Mouse (Mus musculus) erythroid progenitor cell, adult 5-6 weeks (primary cell): ENCODE data around the gene Ireb2. TPM values are rescaled to one million over a fixed set of nuclear protein-coding genes. Genes with fewer than 3 reads are reported as not detected.
"Not testable (repeated sequence)": the region's sequence is repeated elsewhere in the genome, so short reads cannot be mapped to it uniquely, and the experiment has no call there.

Experiments used
- ATAC-seq: replicated peaks from 2 replicates; pipeline ENCODE4 v1.8.0; 2016; ENCODE audit warnings: moderate number of reproducible peaks, mild to moderate bottlenecking, moderate TSS enrichment, inconsistent platforms; ENCODE audit not compliant: poor library complexity, low FRiP score, severe bottlenecking
- total RNA-seq, 2 experiments: library from RNA; stranded (forward) in 1 of 2; stranded (reverse) in 1 of 2; fragments of 150-400 nt in 1 of 2; fragments of 186-747, 209-891 nt in 1 of 2; gene quantifications; 2 replicates each; pipeline versions ENCODE4 v1.2.3 to v1.2.4; 2015 to 2017; ENCODE audit warnings: low replicate concordance in 2 of 2

Gene Ireb2
- total RNA-seq, 2 experiments from 2014 or later: 29.8 to 33.1 TPM

- no peak for ATAC-seq
These were observed 15.2 kb downstream of the Ireb2 start for GRCm38 (mm10) chr9:54878759-54879158.

- ATAC-seq: no peak
These were observed 28.5 kb downstream of the Ireb2 start for GRCm38 (mm10) chr9:54892111-54892510.

GRCm38 (mm10) chr9:54897097-54897496, 33.5 kb downstream of the Ireb2 start:
- no peak for ATAC-seq

GRCm38 (mm10) chr9:54909446-54909845, 45.9 kb downstream of the Ireb2 start:
- no peak for ATAC-seq

- no peak for ATAC-seq
These were observed 52.0 kb downstream of the Ireb2 start for GRCm38 (mm10) chr9:54915576-54915975.

GRCm38 (mm10) chr9:54916401-54916800, 52.8 kb downstream of the Ireb2 start:
- no peak for ATAC-seq

- peak; percentile 58 for ATAC-seq
These were observed 53.6 kb downstream of the Ireb2 start, which contains the start of gene Hykk for GRCm38 (mm10) chr9:54917010-54917677. Gene Hykk, plus strand, starts transcription at chr9:54917283.

- no peak for ATAC-seq
These were observed 54.6 kb downstream of the Ireb2 start for GRCm38 (mm10) chr9:54918191-54918590.

GRCm38 (mm10) chr9:54918781-54919180, 55.2 kb downstream of the Ireb2 start:
- ATAC-seq: no peak

- no peak for ATAC-seq
These were observed 56.4 kb downstream of the Ireb2 start for GRCm38 (mm10) chr9:54919946-54920345.

- ATAC-seq: no peak
These were observed 67.2 kb downstream of the Ireb2 start for GRCm38 (mm10) chr9:54930741-54931140.

GRCm38 (mm10) chr9:54931765-54932164, 68.2 kb downstream of the Ireb2 start:
- no peak for ATAC-seq

- ATAC-seq: no peak
These were observed 68.8 kb downstream of the Ireb2 start for GRCm38 (mm10) chr9:54932379-54932778.

- ATAC-seq: no peak
These were observed 78.5 kb downstream of the Ireb2 start for GRCm38 (mm10) chr9:54942071-54942470.

- ATAC-seq: no peak
These were observed 80.9 kb downstream of the Ireb2 start for GRCm38 (mm10) chr9:54944467-54944866.

- ATAC-seq: no peak
These were observed 82.7 kb downstream of the Ireb2 start for GRCm38 (mm10) chr9:54946256-54946655.

- ATAC-seq: no peak
These were observed 85.9 kb downstream of the Ireb2 start for GRCm38 (mm10) chr9:54949465-54949864.

GRCm38 (mm10) chr9:54950162-54950561, 86.6 kb downstream of the Ireb2 start:
- not testable (repeated sequence) for ATAC-seq

GRCm38 (mm10) chr9:54950575-54951321, 87.2 kb downstream of the Ireb2 start, which contains the start of the genes Psma4 and AY074887:
Gene Psma4, plus strand, starts transcription at chr9:54950790.
Gene AY074887, minus strand, starts transcription at chr9:54950998.
- ATAC-seq: peak; percentile 95

- ATAC-seq: no peak
These were observed 97.5 kb downstream of the Ireb2 start for GRCm38 (mm10) chr9:54961059-54961458.
